ENCODE assay signal across 19 mouse cellular contexts in the genomic region with DNA sequence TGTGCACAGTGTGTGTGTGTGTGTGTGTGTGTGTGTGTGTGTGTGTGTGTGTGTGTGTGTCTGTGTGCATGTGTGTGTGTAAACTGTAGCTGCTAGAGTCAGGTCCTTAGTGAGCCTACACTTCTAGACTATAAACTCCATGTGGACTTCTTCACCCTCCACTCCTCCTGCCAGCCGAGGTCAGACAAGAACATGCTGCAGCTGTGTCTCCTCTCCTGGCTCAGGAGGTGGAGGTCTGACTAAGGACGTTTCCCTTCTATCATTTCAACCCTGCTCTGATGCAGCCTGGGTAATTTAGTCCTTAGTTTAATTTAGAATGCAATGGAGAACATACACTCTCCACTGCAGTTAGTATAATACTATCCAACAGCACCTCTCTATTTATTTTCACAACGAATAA.
DNase-seq lines count a peak whose midpoint lies in the region; ATAC-seq and TF ChIP-seq lines count a peak whose summit lies in the region.
"Had no signal": no experiment of that assay in that cellular context is flagged by ENCODE, and none has a peak within 500 bp of the region (broad histone marks: within the 10 kb centered on the region; RNA-seq: fewer than 3 reads in every experiment).

No protein-coding gene starts in this region.

- no peak overlapping the region for H3K4me2 ChIP-seq in kidney, embryonic 14.5 days (replicated peaks; ENCODE audit: low read depth, low read length)
- H3K4me2 ChIP-seq in kidney, embryonic 15.5 days, result no peak overlapping the region
- H3K4me2 ChIP-seq in lung, embryonic 14.5 days, result no peak overlapping the region

- no peak overlapping the region for H3K9ac ChIP-seq in kidney, embryonic 14.5 days (ENCODE audit: low read depth, low read length)
- H3K9ac ChIP-seq in kidney, embryonic 15.5 days, result no peak overlapping the region
- no peak overlapping the region for H3K9ac ChIP-seq in lung, embryonic 14.5 days

- H3K4me3 ChIP-seq in kidney, embryonic 14.5 days (ENCODE audit: low read length), result no peak overlapping the region
- H3K4me3 ChIP-seq in kidney, embryonic 15.5 days (replicated peaks), result no peak overlapping the region
- H3K4me3 ChIP-seq in lung, embryonic 14.5 days (ENCODE audit: low read depth, low read length), result no peak overlapping the region

- no peaks in the 10 kb centered on the region for H3K9me3 ChIP-seq in kidney, embryonic 14.5 days (ENCODE audit: control insufficient read depth, low read length)
- no peaks in the 10 kb centered on the region for H3K9me3 ChIP-seq in kidney, embryonic 15.5 days (replicated peaks)
- H3K9me3 ChIP-seq in lung, embryonic 14.5 days (ENCODE audit: low read depth, low read length), result no peaks in the 10 kb centered on the region
- H3K9me3 ChIP-seq: G1E had no signal

- H3K36me3 ChIP-seq in kidney, embryonic 14.5 days (ENCODE audit: control insufficient read depth, insufficient read depth, low read length), result no peaks in the 10 kb centered on the region
- H3K36me3 ChIP-seq in kidney, embryonic 15.5 days, result no peaks in the 10 kb centered on the region
- no peaks in the 10 kb centered on the region for H3K36me3 ChIP-seq in lung, embryonic 14.5 days (ENCODE audit: insufficient read depth)
- H3K36me3 ChIP-seq: G1E had no signal

- 40% methylated on average over 3 of the region's 3 CpGs for WGBS in kidney, embryonic 14.5 days
- 32% methylated on average over 3 of the region's 3 CpGs for WGBS in kidney, embryonic 15.5 days
- 32% methylated on average over 3 of the region's 3 CpGs for WGBS in lung, embryonic 14.5 days

- peak; percentile 43 for DNase-seq in lung, embryonic 14.5 days
- no peak for DNase-seq in lung, postnatal 25 days (ENCODE audit: low spot score)
- DNase-seq: adrenal gland, adult 2 months; adrenal gland, adult 8-10 months; adrenal gland, postnatal 10 days; adrenal gland, postnatal 14 days; adrenal gland, postnatal 25 days; adrenal gland, postnatal 36 days; B cell, adult 2 months; cerebellum, adult 11 months; cerebellum, adult 11-12 months; cerebellum, adult 18-20 months had no signal

- H3K4me1 ChIP-seq in kidney, embryonic 14.5 days (ENCODE audit: control insufficient read depth, insufficient read depth, low read length), result no peaks in the 10 kb centered on the region
- no peaks in the 10 kb centered on the region for H3K4me1 ChIP-seq in kidney, embryonic 15.5 days
- no peaks in the 10 kb centered on the region for H3K4me1 ChIP-seq in lung, embryonic 14.5 days (ENCODE audit: insufficient read depth)

- no peaks in the 10 kb centered on the region for H3K27me3 ChIP-seq in kidney, embryonic 14.5 days (ENCODE audit: control insufficient read depth, insufficient read depth, low read length)
- no peaks in the 10 kb centered on the region for H3K27me3 ChIP-seq in kidney, embryonic 15.5 days
- H3K27me3 ChIP-seq in lung, embryonic 14.5 days (ENCODE audit: insufficient read depth, low read length), result no peaks in the 10 kb centered on the region
- H3K27me3 ChIP-seq: CH12.LX, Patski had no signal

- peak; percentile 62; the same call in 1 of the 2 replicates for ATAC-seq in kidney, embryonic 14.5 days (ENCODE audit: low FRiP score, low TSS enrichment)
- ATAC-seq in kidney, embryonic 15.5 days (replicated peaks; ENCODE audit: low FRiP score), result no peak; the same call in 1 of the 2 replicates
- peak; percentile 65; the same call in 1 of the 2 replicates for ATAC-seq in lung, embryonic 14.5 days (ENCODE audit: insufficient read depth)
- ATAC-seq: activated CD4-positive, CD25-positive, alpha-beta regulatory T cell, adult 4 months; CD4-positive, CD25-positive, alpha-beta regulatory T cell, adult 4 months; Patski had no signal

- H3K27ac ChIP-seq in kidney, embryonic 14.5 days (ENCODE audit: low read depth, low read length), result no peak overlapping the region
- H3K27ac ChIP-seq in kidney, embryonic 15.5 days, result no peak overlapping the region
- H3K27ac ChIP-seq in lung, embryonic 14.5 days (ENCODE audit: low read depth), result no peak overlapping the region

- no peak for TF ChIP-seq CTCF in lung, embryonic 14.5 days (IDR thresholded peaks at IDR 0.05; ENCODE audit: low read depth)
